Mouse (Mus musculus) right cerebral cortex, postnatal 25 days (tissue): ENCODE measurements around the gene Ncam1.

Experiments used
- DNase-seq: peaks from one replicate; pipeline ENCODE4 v3.0.0; 2022

Ncam1 gene

DNA sequence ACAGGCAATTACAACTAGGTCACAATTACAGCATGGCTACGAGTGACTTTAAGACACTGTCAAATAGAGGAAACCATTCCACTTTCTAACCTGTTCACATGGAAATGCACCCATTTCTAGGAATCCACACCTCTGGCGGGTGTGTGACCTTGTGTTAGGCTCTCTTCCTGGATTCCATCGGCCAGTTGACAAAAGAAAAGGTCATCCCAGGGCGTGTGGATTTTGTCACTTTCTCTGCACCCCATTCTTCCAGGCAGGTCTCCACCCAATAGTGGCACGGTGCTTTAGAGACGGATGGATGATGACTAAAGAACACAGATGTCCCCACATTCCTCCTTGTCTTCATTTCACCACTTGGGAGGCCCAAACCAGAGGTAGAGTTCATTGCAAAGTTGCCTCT lies 47.3 kb downstream of the Ncam1 start:
- no peak for DNase-seq

DNA sequence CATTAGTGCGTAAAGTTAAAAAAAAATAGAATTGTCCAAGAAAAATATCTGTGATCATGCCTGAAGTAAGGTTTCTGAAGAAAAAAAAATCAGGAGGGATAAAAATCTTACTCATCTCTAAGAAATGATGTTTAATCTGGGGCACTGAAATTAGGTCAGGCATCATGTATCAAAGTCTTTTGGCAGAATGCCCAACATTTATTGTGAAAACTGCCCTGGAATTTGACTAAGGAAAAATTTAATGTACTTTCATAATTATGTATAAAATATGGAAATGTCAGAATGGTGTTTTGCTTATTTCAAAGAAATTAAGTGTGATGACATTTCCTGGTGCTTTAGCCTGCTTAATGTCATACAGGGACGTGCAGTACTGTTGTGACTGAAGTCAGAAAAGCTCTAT lies 52.5 kb downstream of the Ncam1 start:
- DNase-seq = no peak

DNA sequence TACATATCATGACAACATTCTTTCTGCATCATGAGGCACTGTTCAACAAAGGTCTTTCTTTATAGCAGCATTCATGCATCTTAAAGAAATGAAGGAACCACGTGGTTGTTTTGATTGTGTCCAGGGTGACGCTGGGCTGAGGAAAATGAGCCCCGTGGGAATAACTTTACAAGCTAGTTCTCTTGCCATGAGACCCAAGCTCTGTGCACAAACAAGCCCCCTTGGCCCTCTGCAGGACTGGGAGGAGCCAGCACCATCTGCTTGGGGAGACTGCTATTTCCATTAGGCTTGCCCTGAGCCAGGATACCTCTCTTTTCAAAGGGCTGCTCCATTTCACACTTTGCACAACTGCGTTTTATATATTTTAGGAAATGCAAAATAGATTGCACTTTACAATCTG lies 53.0 kb downstream of the Ncam1 start:
- DNase-seq = no peak

DNA sequence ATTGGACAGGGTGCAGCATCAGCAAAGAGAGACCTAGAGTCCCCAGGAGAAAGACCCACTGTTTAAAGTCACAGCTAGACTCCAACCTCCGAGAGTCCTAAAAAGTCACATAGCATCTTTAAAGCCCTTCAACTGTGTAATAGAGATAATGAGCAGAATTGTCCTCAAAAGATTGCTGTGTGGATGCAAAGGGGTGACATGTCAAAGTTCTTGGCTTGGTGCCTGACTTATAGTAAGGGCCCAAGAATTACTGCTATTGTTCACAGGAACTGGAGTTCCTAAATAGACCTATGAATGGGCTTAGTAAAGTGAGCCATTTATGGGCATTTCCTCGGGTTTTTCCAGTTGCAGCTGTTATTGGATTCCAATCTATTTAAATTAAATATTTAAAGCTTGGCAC lies 54.4 kb downstream of the Ncam1 start:
- no peak for DNase-seq

DNA sequence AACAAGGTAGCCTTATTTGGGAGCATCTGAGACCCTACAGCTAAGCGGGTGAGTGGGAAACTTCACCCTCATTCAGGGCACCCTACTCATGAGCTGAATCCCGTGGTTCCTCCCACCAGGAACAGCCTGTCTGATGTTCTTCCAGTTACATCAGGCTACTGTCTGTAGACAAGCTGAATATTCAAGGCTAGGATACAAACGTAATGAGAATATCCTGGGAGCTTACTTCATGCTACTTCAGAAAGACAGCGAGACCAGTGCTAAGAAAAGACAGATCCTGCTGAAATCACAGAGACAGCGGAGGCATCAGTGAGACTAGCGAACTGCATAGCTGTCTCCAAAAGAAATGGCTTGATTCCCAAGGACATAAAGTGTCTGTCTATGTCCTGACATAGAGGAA lies 58.8 kb downstream of the Ncam1 start:
- DNase-seq = no peak

DNA sequence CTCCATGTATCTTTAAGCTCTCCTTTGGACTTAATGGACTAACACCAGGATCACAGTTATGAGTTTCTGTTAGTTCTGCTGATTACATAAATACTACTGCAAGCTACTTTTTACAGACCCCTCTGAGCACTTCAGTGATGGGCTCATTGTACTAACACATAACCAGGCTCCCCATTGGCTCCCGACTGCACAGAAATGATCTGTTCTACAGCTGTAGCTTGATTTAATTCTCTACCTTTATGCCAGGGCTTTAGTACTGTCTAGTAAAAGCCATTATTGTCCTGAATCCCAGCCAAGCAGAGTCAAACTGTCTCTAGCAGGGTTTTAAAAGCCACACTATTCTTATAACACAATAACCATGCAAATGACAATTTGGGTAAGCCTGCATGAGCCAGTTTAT lies 60.2 kb downstream of the Ncam1 start:
- DNase-seq = no peak

DNA sequence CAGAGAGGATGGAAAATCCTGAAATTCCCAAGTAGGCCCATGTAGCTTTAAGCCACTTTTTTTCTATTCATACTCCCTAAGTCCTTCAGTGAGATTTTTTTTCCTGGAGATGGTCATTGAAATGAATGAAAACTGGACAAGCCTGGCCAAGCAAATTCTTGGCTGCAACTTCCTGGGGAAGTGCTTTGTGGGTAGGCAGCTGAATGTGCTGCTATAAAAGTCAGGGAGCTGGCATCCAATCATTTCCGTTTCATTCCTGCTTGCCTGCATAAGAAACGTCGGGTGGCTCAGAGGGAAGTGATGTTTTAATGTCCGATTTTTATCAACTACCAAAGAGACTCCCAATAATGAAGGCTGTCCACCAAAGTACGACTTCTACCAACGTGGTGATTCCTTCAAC lies 61.6 kb downstream of the Ncam1 start:
- DNase-seq = no peak

DNA sequence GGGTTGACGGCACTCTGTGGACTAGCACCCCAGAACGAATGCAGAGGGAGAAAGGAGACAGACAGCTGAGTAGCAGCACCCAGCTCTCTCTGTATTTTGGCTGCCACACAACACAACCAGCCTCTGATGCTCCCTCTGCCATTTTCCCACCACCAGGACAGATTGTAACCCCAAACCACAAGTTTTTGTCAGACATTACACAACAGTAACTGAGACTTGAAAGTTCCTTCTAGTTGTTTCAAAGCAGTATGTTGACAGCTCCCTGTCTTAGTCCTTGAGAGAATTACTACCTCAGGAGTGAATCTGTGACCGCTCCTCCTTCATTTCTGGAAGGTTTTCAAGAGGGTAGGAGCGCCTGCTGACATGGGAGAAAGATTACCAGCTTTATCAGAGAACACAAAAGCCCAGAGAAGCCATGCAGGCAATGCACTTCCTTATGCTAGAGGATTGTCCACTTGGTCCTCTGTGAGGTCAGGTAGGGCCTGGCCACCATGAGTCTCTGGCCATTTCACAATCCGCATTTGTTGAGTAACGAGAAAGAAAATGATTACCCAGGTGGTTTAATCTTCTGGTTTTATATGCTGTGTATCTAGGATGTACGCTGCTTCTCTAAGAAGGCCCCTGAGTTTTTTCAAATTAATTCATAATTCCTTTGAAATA lies 64.2 kb downstream of the Ncam1 start:
- DNase-seq = no peak

DNA sequence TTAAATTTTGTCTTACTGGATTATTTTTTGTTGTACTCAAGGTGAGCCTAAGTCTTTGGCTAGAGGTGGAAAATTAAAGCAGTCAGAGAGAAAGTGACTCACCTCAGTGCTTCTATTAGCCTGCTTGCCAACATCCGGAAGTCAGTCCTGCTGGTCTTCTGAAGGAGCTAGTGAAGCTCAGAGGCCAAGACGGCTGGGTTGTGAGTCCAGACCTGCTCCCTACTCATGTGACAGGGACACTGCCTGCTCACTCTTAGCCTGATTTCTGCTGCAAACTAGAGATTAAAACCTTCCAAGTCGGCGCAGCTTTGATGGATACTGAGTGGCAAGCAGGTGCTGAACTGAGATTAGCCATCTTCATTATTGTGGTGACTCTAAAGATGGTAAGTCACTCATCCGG lies 65.0 kb downstream of the Ncam1 start:
- DNase-seq = no peak

DNA sequence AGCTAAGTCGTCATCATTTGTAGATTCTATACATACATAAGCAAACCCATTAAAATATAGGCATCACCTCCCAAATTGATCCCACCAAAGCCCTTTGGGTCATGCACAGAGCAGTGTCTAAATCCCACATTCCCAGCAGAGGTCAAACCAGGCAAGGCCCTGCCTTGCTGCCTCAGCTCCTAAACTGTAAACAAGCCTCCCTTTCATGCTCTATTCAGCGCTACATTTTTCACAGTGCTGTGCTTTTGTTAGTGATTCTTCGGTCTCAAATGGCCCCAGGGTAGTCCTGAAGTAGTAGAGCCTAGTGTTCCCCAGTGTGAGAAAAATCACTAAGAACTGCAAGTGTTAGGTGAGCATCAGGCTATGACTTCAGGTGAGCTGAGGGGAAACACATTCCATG lies 69.2 kb downstream of the Ncam1 start:
- DNase-seq = no peak

DNA sequence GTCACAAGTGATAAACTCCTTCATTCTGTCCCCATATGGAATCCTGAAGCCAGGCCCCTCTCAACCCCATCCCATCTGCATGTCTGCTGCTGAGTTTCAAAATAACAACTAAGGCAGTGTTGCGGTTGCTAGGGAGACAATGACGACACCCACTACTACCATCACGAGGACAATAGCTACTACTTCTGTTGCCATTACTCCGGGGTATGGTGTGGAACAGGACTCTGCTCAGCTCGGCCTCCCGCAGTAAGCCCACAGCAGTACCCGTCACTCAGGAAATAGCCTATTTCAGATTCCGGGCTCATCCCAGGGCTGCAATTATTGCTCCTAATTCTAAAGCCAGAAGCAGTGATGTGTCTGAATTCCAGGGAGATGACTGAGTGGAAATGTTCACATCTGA lies 70.5 kb downstream of the Ncam1 start:
- DNase-seq = peak; percentile 41

DNA sequence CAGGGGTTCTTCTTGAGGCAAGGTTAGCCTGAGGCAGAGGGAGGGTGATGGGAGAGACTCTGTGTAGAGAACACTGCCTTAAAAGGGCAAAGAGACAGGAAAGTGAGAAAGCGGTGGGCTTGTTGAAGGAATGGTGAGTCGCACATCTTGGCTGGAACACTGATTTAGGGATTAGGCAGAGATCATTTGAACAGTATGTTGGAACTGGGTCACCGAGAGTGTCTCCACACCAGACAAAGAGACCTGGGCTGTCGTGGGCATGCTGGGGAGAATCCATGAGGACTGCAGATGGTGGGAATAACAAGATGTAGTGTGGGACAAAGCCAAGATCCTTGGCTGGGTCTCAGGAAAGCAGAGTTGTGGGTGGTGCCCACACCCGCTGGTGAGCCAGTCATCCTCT lies 76.0 kb downstream of the Ncam1 start:
- DNase-seq = peak; percentile 68

DNA sequence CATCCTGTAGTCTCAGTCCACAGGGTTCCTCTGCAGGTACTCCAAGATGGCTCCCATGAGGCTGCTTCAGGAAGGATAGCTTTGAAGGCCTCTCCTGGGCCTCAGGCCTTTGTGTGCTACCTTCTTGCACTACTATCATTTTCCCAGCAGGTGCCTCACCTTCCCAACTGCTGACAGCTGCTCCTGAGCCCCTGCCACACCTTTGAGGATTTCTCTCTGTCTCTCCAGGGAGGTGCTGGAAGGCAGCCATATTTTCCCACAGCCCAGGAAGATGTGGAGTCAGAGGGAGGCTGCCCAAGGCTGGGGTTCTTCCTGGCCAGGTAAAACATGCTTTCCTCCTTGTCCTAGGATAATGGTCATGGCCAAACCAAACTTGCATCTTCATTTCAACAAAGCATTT lies 83.6 kb downstream of the Ncam1 start:
- DNase-seq = no peak

DNA sequence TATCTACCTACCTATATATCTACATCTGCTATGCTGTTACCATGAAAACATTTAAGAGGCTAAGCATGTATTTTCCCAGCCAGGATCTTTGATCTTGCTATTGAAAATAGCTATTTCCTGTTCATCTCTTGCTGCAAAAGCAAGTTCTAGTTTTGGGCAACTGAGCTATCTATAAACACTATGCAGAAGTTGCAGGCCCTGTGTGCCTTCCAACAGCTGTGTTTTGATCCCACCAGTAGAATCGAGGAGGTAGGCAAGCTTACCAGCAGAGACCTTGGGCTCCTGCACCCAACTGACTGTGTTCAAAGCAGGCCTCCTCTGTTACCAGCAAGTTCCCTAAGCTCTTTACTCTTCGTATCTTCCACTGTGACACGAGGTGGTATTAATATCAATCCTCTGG lies 84.6 kb downstream of the Ncam1 start:
- DNase-seq = no peak

DNA sequence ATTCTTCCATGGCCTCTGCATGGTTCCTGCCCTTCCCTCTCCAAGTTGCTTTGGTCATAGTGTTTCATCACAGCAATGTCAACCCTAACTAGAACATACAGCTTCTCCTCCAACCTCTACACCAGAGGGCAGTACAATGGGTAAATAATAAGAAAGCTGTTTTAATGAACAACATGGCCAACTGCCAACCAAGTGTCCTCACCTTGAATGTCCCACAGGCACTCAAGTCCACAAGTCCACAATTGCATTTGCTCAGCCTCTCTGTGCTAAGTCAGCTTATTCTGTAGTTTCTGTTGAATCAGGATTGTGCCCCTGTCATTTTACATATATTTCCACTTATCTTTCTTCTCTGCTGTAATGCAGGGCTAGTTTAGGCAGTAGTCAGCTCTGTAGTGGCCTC lies 91.1 kb downstream of the Ncam1 start:
- DNase-seq = no peak

DNA sequence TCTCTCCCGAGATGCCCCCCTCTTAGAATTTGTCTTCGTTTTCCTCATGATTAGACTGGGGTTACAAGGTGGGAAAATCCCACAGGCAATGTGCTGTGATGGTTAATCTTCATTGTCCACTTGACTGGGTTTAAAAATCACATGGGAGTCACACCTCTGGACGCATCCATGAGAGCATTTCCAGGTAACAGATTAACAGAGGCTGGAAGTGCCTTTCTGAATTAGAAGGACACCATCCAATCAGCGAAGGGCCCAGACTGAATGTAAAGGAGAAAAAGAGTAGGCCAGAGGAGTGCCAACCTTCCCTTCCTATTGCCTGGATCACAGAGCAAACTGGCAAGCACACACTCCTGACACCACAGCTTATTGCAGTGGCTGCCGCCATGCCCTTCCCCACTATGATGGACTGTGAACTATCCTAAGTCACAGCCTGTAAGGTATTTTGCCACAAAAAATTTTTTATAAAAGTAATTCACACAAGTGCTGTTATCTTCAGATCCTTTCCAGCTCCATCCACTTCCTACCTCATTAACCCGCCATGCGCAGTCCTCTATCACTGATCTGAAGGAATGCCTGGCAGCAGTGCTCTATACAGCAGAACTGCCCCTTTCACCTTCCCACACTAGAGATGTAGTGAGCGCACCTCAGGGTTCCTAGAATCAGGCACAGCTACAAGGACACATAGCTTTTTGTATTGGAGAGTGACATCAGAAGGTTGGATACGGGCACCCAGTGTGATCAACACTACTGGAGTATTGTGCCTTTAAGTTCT lies 94.3 kb downstream of the Ncam1 start:
- DNase-seq = no peak

DNA sequence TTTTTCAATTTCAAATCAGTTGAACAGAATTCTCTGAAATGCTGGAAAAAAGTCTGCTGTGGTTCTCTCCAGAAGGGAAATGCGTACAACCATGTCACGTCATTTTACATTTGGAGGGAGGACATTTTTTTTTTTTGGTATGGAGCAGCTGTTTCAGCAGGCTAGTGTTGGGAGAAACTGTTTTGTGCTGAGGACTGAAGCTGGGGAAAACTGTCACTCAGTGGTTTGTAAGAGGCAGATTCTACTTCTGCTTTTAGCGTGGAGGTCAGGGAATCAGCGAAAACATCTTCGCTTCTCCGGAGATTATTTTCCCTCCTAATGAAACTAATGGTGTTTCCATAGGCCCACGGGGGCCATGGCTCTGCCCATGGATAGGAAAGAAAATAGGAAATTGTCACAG lies 103.4 kb downstream of the Ncam1 start:
- DNase-seq = no peak

DNA sequence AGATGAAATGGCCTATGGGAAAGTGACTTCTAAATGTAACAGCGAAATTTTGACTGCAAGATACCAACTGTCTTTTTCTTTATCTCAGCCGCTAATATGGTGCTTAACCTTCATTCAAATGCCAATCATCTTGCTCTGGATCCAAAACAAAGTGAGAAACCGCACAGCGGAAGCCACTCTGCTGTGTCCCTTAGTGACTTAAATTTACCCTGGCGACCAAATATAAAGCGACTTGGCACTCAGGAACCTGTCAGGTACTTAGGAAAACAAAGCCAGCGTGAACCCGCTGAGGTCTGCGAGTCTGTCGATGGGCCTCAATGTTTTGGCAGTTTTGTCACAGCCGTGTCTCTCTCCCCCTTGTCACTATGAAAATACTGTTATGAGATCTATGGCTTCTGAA lies 105.9 kb downstream of the Ncam1 start:
- no peak for DNase-seq

DNA sequence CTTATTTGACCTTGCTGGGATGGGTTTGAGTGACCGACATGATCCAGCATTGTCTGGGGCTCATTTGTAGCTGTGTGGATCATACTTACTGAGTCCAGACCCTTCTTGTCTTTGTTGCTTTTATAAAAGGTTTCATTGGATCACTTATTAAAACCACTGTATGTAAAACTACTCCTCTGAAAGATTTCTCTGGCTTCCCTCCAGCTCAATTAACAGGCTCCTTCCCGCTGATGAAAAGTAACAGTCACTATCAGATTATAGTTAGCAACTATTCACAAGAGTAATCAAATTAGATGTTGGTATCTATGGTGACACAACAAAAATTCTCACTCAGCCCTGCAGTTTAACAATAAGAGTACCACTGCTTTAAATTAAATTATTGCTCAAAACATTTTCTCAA lies 107.4 kb downstream of the Ncam1 start:
- no peak for DNase-seq

DNA sequence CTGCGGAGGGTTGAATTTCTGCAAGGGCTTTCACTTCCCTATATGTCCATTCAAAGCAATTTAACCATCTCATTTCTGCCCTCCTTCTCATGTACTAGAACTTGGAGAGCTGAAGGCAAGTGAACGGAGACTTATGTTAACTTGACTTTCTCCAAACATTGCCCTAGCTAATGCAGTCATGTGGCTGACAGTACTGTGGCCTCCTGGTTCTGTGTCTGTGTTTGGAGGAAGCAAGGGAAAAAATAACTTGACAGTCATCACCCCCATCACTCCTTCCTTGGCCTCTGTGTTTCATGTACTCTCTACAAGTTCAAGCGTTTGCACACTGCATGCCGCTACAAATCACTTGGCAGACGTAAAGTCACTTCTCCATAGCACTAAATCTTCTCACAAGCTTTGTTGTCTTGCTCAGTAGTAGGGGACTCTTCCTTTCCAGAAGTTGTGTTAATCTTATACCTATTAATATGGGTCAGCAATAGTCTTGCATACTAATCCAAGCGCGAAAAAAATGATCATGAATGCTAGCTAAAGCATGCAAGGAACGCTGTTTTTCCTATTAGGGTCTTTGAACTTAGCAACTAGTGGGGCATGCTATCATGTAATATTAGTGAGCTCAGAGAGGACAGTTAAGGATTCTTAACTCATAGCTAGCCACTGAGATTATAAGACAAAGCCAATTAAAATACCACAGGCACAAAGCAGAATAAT lies 115.0 kb downstream of the Ncam1 start:
- DNase-seq = no peak

DNA sequence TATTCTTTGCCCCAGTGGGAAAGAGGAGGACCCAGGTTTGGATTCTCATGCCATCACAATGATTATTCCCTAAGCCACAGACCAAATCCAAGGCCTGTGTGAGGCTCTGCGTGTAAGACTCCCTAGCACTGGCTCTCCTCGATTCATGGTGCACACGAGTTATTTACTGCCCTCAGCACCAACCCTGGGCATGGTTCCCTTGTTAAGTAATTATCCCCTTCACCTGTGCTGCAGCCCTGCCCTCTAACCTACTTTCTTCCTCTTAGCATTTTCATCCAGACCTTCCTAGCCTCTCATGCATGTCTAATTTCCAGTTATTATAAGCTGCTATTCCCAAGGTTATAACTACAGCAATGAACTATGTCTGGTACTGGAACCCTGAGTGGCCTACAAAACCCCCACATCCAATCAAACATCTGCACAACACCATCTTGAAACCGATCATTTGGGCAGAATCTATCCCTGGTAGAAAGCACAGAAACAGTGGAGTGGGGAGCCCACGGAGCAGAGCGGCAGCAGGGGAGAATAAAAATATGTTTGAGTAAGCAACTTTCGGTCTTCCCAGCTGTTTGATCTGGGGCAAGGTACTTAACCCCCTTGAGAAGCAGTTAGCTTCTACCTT lies 116.8 kb downstream of the Ncam1 start:
- DNase-seq = no peak

DNA sequence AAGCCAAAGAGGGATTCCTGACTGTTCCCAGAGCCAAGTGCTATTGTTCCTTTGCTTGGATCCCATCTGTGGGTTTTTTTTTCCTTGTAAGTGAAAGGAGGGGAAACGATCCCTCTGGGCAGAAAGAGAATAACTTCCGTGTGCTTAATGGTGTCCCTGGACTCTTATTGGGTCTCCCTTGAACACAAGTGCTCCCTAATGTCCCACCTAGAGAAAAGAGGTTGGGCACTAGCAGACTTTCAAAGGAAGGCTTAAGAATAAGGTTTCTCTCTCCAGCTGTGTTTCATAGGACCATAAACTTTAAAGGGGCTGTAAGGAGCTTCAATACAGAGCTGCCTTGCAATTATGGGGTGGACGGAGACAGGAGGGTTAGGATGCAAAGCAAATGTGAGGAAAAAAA lies 119.5 kb downstream of the Ncam1 start:
- DNase-seq = no peak

DNA sequence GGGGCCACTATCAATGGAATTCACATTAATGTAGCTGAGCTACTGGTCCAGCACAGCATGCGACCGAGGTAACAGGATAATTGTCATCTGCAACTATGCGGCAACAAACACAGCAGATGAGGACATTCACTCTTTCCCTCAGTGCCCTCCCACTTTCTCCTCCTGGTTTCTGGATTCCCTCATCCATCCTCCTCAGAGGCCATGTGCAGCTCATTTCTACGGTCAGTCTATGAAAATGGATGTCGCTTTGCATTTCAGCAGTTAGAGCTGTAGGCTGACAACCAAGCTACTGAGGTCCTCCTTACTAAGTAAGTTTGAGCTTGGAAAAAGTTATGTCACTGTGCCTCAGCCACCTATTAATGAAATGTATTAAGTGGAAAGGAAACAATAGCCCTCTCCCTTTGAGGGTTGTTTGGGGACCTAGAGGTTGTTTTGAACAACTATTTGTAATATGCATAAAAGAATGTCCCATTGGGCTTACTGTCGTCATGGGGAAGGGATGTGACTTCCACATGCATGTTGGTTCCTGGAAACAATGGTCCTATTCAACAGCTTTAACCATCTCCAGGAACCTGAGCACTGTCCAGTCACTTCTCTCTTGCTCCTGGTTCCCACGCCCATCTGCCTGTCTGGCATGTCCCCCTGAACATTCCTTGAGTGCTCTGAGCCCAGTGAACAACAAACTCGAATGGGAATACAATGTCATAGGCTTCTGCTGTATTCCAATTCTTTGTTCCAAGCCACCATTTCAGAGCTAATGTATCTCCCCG lies 122.8 kb downstream of the Ncam1 start:
- DNase-seq = no peak
